Mouse (Mus musculus) spleen, postnatal 36 days (tissue): ENCODE data around the gene Hspb9.

Experiments
- DNase-seq, 2 experiments: peaks; one replicate each; pipeline ENCODE4 v3.0.0; 2022; ENCODE audit warnings: low spot score in 2 of 2, mixed read lengths in 1 of 2

Gene Hspb9

DNA sequence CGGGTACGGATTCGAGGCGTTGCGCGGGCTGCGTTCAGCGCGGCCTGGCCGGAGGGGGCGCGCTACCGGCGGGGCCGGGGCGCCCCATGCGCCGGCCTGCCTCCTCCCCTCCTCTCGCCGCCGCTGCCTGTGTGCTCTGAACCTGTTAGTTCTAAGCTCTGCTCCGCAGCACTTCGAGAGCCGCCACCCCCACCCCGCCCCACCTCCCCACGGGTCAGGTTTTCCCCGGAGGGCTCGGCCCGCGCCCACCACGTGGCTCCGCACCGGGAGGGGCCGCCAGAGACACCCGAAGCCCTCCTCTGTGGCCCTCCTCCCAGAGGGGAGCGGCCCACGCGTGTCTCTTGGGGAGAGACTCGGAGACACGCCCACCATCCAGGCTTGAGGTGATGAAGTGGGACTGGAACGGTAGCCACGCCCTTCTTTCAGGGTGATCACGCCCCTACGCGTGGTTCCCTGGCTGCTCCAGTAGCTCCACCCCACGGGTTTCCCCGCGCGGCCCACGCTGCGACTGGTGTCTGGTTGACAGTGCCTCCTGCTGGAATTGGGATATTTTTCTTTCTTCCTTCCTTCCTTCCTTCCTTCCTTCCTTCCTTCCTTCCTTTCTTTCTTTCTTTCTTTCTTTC lies 46.1 kb downstream of the Hspb9 start, which contains the start of gene Kcnh4:
Kcnh4 (minus strand) TSS at position 332 of the 623 bp plus-strand sequence.
- peak; percentile 82 to 83 for DNase-seq

DNA sequence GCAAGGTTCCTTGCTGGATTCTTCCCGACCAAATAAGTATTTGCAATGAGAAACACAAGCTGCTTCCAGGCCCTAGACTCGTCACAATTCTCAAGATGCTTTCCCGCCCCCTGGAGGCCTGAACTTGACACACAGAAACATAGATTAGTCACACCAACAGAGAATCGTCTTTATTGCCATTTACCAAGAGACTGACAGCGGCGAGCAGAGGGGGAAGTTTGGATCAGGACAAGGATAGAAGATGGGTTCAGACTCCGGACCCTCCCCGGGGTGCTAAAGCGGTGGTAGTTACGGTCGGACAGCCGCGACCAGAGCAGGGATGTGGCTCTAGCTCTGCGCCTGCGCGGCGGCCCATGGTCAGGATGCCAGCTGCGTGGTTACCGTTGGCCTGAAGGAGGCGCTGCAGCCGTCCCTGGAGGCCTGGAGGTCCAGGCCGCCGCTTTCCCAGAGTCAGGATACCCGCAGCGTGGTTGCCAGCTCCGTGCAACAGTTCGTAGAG lies 47.9 kb downstream of the Hspb9 start:
- peak; percentile 72 to 76 for DNase-seq

DNA sequence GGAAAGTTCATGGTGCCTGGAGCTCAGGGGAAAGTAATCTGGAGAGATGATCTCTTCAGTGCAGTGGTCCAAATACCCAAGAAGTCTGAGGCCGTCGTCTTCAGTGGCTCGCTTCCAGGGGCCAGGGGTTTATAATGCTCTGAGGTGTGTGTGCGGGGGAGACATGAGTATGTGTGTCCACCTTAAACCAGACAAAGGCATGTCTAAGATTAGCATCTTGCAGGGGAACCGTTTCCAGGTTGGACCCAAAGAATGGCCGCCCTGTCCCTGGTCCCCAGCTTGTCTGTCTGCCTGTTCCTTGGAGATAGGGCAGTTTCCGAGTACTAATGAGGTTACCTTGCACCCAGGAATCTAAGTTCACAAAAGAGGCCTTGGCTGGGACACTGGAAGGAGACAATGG lies 49.2 kb downstream of the Hspb9 start, which contains the start of gene Hcrt:
Hcrt (minus strand) TSS at position 101 of the 400 bp plus-strand sequence.
- DNase-seq: no peak
